Mouse (Mus musculus) cortical plate, adult 2 months (tissue): Measurements from ENCODE around the gene Noc2l.

ENCODE experiments used
- CTCF ChIP-seq: fragments of 200-500 bp; IDR thresholded peaks from 2 replicates; pipeline ENCODE4 v1.5.1; 2011; ENCODE audit warnings: mild to moderate bottlenecking, control low read depth, low read length; ENCODE audit not compliant: insufficient read depth; ENCODE audit errors: extremely low read depth
- POLR2A ChIP-seq: fragments of 200-500 bp; IDR thresholded peaks from 2 replicates; pipeline ENCODE4 v1.6.1; 2011; ENCODE audit warnings: mild to moderate bottlenecking, low read length, control low read depth; ENCODE audit not compliant: insufficient read depth; ENCODE audit errors: extremely low read depth

GRCm38 (mm10) chr4:156188162-156188810 is 47.5 kb upstream of the Noc2l start:
- no peak for TF ChIP-seq POLR2A
- no peak for TF ChIP-seq CTCF
